Mouse (Mus musculus) v-Abl transformed pro-B cells (cell line): ENCODE results near the gene Gse1.

ENCODE experiments used
- in situ Hi-C, 2 experiments: fragments of 400-800 bp; cut with MboI; formaldehyde crosslinking; loops; one replicate each; pipeline ENCODE4 v1.15.1; 2025; ENCODE audit not compliant: unreplicated experiment in 2 of 2

Gse1 gene

GRCm38 (mm10) chr8:120533380-120533779, 305.1 kb downstream of the Gse1 start:
- in situ Hi-C loops = loop anchor here in 1 of 2 experiments (10.0 kb wide), 1 partner anchor 61 kb away; no protein-coding TSS in a partner anchor

- in situ Hi-C loops = loop anchor here in 1 of 2 experiments (10.0 kb wide), 1 partner anchor 61 kb away; no protein-coding TSS in a partner anchor
Observed at GRCm38 (mm10) chr8:120534080-120534479, 305.8 kb downstream of the Gse1 start.

- in situ Hi-C loops = loop anchor here (5.0 to 10.0 kb wide), 3 partner anchors 38 to 60 kb away; no protein-coding TSS in a partner anchor
Observed at GRCm38 (mm10) chr8:120534504-120535368, 306.5 kb downstream of the Gse1 start.

DNA sequence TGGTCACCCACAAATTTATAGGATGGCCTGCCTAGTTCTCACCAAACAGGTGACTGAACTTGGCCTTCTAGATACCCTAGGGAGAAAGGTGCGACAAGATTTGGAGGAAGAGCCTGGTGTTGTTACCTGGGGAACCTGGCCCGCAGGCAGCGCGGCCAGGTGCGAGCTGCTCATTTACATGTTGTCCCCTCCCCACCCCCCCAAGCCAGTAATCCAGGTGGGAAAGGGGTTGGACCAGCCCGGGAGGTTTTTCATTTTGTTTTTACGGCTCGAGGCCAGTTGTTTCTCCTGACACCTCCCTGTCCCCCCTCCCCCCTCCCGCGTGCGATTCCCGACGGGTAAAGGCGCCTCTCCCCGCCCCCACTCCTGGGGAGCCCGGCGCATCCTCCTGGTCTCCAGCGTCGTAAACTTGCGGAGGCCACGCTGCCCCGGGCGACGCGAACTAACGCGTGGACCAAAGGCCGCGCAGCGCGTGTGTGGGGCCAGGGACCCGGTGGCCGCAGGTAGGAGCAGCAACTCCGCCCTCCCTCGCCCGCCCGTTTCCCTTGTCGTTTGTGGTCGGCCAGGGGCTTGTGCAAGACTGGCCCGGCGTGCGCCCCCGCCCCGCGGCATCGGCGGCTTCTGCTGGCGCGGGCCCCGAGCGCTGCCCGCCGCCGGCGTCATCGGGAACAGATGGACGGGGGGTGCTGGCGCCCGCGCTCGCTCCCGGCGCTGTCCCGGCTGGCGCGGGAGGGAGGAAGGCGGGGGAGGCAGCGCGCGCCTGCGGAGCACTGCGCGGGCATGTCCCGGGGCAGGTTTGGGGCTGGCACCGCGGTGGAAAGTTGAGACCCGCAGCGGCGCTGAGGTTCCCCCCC, 307.4 kb downstream of the Gse1 start:
- in situ Hi-C loops = loop anchor here (5.0 to 10.0 kb wide), 3 partner anchors 37 to 59 kb away; no protein-coding TSS in a partner anchor

- in situ Hi-C loops = loop anchor here (5.0 to 10.0 kb wide), 3 partner anchors 36 to 58 kb away; no protein-coding TSS in a partner anchor
Observed at GRCm38 (mm10) chr8:120536306-120537206, 308.3 kb downstream of the Gse1 start.

DNA sequence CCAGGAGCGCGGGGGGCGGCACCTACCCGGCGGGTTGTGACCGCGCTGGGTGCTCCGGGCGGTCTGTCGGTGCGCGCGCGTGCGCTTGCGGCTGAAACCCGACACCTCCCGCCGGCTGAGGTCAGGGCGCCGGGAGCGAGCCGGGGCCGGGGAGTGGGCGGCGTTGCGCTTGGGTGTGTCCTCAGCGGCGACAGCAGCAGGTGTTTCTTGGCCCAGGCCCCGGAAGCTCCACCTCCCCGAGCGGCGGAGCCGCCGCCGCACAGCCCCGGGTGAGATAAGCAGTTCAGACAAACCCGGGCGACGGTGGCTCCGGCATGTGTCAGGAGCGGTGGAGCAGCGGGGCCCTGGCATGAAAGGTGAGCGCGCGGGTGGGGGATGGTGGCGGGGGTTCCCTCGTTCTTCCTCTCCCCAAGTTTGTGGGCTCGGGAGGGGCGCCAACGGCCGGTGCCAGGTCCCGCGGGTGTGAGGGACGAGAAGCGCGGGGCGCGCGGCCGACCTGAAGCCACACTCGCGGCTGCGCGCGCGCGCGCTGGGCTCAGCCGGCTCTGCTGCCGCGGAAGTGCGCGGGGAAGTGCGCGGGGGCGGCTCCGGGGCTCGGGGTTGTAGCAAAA, 309.1 kb downstream of the Gse1 start:
- in situ Hi-C loops = loop anchor here (5.0 to 10.0 kb wide), 3 partner anchors 35 to 57 kb away; no protein-coding TSS in a partner anchor

- in situ Hi-C loops = loop anchor here (5.0 to 10.0 kb wide), 3 partner anchors 34 to 57 kb away; no protein-coding TSS in a partner anchor
Observed at GRCm38 (mm10) chr8:120537818-120538396, 309.7 kb downstream of the Gse1 start.

DNA sequence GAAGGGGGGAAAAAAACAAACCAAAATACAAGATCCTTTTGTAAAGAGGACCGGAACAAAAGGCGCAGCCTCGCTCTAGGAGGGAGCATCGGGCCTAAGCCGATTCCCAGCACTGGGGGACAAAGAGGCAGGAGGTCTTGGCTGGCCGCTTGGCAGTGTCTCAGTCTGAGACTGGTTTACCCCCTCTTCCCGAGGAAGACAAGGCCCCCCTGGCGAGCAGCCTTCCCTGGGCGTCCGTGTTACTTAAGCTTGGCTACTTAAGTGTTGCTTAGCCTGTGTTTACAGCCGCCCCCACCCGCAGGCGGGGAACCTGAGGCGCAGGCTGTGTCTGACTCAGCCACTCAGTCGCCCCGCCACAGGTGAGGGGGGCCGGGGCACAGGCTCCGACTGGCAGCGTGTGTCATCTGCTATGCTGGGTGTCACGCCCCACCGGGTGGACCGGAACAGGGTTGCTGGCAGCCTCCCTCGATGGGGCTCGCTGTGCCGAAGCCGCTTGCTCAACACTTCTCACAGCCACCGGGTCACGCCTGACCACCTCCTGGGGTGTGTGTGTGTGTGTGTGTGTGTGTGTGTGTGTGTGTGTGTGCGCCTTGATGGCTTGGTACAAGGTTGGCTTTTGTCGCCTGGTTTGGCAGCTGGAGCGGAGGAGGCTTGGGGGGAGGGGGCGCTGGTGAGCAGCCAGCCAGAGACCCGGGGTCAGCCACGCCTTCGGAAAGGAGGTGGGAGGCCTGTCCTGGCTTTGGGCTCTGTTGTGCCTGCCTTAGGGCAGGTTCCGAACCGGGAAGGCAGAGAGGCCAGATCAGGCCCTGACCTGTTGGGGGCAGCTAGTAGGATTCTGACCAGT, 310.4 kb downstream of the Gse1 start:
- in situ Hi-C loops = loop anchor here (5.0 to 10.0 kb wide), 3 partner anchors 34 to 56 kb away; no protein-coding TSS in a partner anchor

DNA sequence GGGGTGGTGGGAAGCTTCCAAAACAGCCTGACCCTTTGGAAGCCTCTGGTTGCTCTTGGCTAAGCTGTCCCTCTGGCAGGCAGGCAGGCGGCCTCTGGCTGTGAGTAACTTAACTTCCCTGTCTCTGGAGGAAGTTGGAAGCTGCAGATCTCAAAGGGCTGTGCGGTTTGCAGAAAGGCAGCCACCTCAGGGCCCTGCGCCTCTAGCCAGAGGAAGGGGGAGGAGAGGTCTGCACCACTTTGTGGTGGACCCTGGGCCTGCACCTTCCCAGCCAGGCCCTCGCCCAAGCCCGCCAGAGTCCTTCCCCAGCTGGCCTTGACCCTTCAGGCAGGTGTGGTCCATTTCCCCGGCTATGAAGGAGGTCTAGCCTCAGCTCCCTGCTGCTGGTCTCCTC, 311.1 kb downstream of the Gse1 start:
- in situ Hi-C loops = loop anchor here (5.0 to 10.0 kb wide), 3 partner anchors 33 to 55 kb away; no protein-coding TSS in a partner anchor

DNA sequence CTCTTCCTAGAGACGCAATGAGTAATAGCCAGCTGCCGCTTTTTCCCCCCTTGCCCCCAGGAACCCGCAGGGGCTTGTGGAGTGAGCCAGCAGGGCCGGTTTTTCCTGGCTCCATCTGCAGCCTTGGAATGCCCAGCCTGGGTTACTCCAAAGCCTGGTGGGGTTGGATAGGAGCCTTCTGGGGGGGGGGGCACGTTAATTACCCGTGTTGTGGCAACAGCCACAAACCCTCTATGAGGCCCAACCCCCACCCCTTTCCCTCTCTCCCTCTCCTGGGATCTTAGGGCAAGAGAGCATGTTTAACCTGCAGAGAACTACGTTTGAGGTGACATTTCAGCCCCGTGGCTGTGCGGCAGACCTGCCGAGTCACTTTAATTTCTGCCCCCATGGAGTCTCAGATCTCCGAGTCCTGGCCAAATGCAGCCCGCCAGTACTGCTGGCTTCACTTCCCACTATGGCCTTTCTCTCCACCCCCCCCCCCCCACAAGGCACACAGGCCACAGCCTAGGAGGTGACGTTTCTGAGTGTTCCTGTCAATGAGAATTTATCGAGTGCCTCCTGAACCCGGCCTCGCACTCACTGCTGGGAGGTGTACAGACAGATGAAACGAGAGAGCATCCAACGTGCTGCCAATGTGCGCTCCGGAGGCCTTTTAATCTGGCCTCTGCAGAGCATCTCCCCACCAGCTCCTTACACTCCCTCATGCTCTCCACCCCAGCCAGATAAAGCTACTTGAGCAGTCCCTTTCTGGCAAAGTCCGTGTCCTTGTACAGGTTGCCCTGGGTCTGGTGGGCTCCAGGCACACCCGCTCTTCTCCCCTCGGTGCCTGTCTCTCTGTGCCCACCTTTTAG, 311.7 kb downstream of the Gse1 start:
- in situ Hi-C loops = loop anchor here (5.0 to 10.0 kb wide), 3 partner anchors 32 to 55 kb away; no protein-coding TSS in a partner anchor

- in situ Hi-C loops = no loop called here
Observed at GRCm38 (mm10) chr8:120542995-120543394, 314.7 kb downstream of the Gse1 start.

- in situ Hi-C loops = no loop called here
Observed at GRCm38 (mm10) chr8:120543416-120544055, 315.3 kb downstream of the Gse1 start.

DNA sequence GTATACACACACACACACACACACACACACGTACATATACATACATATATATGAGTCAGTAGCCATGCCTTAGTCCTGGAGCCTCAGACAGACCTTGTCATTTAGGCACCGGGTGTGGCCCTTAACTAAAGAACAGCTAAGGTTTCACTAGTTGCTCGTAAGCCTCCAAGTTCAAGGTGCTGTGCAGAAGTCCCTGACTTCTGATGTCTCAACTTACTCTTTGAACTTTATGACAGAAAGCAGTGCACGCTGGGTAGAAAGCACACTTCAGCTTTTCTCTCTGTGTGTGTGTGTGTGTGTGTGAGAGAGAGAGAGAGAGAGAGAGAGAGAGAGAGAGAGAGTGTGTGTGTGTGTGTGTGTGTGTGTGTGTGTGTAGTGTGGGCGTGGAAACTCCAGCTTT, 315.9 kb downstream of the Gse1 start:
- in situ Hi-C loops = no loop called here

GRCm38 (mm10) chr8:120547562-120547961, 319.3 kb downstream of the Gse1 start:
- in situ Hi-C loops = no loop called here

GRCm38 (mm10) chr8:120548313-120548761, 320.1 kb downstream of the Gse1 start:
- in situ Hi-C loops = no loop called here

DNA sequence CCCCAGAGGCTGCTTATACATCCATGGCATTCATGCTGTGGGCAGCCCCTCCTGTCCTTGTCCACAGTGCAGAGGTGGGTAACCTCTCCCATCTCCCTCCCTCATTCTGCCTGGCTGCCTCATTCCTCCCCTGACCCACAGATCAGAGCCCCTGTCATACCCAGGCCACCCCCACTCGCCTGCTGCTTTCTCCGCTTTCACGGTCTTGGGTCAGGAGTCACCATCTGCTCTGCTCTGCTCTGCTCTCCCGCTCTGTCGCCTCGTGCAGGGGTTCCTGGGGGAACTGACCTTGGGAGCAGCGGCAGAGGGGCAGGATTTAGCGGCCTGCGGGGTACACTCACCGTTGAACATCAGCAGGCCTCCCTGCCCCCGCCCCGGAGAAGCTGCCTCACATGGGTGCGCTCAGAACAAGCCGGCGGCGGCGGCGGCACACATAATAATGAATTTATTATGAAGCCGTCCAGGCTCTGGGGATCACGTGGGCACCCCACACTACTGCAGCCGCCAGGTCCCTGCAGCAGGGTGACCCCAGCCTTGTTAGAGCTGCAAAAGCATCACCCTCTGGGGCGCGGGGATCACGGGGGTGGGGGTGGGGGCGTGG, 321.2 kb downstream of the Gse1 start:
- in situ Hi-C loops = no loop called here
